Mouse (Mus musculus): Measurements from ENCODE around the gene Rab35. TPM values are rescaled to one million over a fixed set of nuclear protein-coding genes. Genes with fewer than 3 reads are reported as not detected.

Rab35 gene
- total RNA-seq, 1 experiment from 2014 or later = 35.1 TPM

DNA sequence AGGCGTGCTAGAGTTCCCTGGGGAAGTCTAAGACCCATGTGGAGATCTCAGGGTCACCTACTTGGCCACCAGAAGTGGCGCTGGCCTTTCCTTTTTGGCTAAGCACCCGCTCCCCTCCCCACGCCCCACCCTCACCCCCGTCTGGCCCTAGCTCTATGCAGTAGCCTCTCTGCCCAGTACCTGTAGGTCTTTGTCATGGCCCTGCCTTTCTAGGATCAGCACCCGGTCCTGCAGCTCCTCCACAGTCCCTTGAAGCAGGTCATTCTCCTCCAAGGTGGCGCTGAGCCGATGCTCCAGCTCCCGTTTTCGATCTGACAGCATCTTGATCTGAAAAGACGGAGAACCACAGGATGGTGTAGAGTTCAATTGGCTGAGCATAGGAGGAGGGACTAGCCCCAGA, 38.3 kb downstream of the Rab35 start:
- no peak for ATAC-seq (replicated peaks in 1 of 2; ENCODE audit: insufficient read depth in 1 of 2, low FRiP score in 2 of 2, low TSS enrichment in 1 of 2, low read depth in 1 of 2, poor library complexity in 2 of 2, severe bottlenecking in 2 of 2)

DNA sequence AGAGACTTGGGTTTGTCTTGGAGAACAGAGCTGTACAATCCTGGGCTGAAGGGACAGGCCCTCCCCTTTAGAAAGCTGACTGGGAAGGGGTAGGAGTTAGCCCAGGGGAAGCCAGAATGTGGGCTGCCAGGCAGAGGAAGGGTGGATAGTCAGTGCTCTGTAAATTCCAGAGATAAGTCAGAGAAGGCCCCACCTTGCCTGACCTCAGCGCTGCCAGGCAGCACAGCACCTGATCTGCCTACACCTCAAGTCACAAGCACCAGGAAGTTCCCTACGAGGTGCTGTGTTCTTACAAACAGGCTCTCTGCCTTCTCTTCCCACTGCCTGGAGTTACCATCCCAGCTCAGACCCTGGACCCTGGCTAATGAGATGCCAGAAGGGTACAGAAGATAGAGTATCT, 38.7 kb downstream of the Rab35 start:
- no peak for ATAC-seq (replicated peaks in 1 of 2; ENCODE audit: insufficient read depth in 1 of 2, low FRiP score in 2 of 2, low TSS enrichment in 1 of 2, low read depth in 1 of 2, poor library complexity in 2 of 2, severe bottlenecking in 2 of 2)

GRCm38 (mm10) chr5:115671846-115672245, 40.1 kb downstream of the Rab35 start:
- ATAC-seq (replicated peaks in 1 of 2; ENCODE audit: insufficient read depth in 1 of 2, low FRiP score in 2 of 2, low TSS enrichment in 1 of 2, low read depth in 1 of 2, poor library complexity in 2 of 2, severe bottlenecking in 2 of 2) = no peak

DNA sequence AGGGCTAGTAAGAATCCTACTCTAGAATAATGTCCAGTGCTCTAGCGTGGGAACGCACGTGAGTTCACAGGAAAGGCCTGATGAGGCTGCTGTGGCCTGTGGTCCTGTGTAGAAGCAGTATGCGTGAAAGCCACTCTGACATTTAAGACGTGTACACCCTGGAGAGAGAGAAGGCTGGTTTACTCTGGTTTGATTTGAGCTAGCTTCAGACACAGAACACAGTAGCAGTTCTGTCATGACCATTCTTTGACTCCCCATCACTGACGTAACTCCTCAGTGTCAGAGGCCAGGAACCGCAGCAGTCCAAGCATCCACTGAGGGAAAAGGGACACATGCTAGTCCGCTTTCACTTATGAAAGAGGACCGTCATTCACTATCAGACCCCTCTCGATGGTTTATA, 53.4 kb downstream of the Rab35 start:
- no peak for ATAC-seq (replicated peaks in 1 of 2; ENCODE audit: insufficient read depth in 1 of 2, low FRiP score in 2 of 2, low TSS enrichment in 1 of 2, low read depth in 1 of 2, poor library complexity in 2 of 2, severe bottlenecking in 2 of 2)

GRCm38 (mm10) chr5:115686716-115687115, 55.0 kb downstream of the Rab35 start:
- ATAC-seq (replicated peaks in 1 of 2; ENCODE audit: insufficient read depth in 1 of 2, low FRiP score in 2 of 2, low TSS enrichment in 1 of 2, low read depth in 1 of 2, poor library complexity in 2 of 2, severe bottlenecking in 2 of 2) = no peak

GRCm38 (mm10) chr5:115693271-115693670, 61.6 kb downstream of the Rab35 start:
- ATAC-seq (replicated peaks in 1 of 2; ENCODE audit: insufficient read depth in 1 of 2, low FRiP score in 2 of 2, low TSS enrichment in 1 of 2, low read depth in 1 of 2, poor library complexity in 2 of 2, severe bottlenecking in 2 of 2) = peak in 1 of 2 experiments; percentile 36; a peak in 1 of 4 replicates

DNA sequence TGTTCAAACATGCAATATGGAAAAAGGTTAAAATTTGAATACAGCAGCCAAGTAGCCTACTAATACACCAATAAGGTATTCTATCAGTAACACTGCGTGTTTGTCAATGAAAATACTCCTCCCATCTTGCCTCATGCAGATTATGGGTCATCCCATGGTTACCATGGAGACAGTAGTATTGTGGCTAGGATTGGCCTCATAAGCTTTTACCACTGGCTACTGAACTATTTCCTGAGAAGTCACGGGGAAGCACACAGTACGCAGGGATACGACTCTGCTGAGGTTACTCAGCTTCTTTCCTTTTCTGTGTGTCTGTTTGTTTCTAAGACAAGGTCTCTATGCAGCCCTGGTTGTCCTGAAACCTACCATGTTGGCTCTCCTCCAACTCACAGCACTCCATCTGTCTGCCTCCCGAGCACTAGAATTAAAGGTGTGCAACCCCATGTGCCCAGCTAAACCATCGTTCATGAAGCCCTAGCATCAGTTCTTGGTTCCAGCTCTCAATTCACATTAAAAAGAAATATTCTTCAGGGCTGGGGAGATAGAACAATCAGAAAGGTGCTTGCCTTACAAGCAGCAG, 63.6 kb downstream of the Rab35 start:
- peak; percentile 21 to 32; a peak in 2 of 4 replicates for ATAC-seq (replicated peaks in 1 of 2; ENCODE audit: insufficient read depth in 1 of 2, low FRiP score in 2 of 2, low TSS enrichment in 1 of 2, low read depth in 1 of 2, poor library complexity in 2 of 2, severe bottlenecking in 2 of 2)

DNA sequence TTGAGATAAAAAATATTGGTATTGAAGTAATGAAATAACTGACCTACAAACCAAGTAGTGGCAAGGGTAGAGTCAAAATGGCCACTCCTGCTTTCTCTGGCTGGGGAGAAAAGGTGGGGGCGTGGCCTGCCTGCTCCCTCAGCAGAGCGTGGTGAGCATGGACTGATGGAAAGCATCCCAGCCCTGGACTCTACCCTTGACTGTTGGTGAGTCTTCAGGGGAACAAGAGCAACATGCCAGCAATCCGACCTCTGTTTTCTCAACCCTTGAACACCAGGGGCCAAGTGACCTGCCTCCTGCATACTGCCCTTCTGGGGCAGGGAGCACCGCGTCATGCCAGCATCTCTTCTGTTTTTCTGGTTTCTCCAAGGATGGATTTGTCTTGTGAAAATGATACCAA, 65.1 kb downstream of the Rab35 start:
- no peak for ATAC-seq (replicated peaks in 1 of 2; ENCODE audit: insufficient read depth in 1 of 2, low FRiP score in 2 of 2, low TSS enrichment in 1 of 2, low read depth in 1 of 2, poor library complexity in 2 of 2, severe bottlenecking in 2 of 2)

Other genes with a start within 250 kb of the Rab35 start
- not detected in 2 replicates for gene Msi1, start 202.3 kb upstream of the Rab35 start, total RNA-seq (2017)
- not detected in 2 replicates for gene Pla2g1b, start 165.6 kb upstream of the Rab35 start, total RNA-seq (2017)
- 6.0 and 10.4 TPM in 2 replicates for gene Sirt4, start 147.2 kb upstream of the Rab35 start, total RNA-seq (2017)
- gene Pxn, start 125.2 kb upstream of the Rab35 start, total RNA-seq (2017) = 57.2 and 118 TPM in 2 replicates
- gene Rplp0, start 72.4 kb upstream of the Rab35 start, total RNA-seq (2017) = 1,280 and 1,726 TPM in 2 replicates
- gene Gcn1l1, start 66.7 kb upstream of the Rab35 start, total RNA-seq (2017) = 31.4 and 34.5 TPM in 2 replicates
- 8.8 and 13.3 TPM in 2 replicates for gene Bicdl1, start 99.7 kb downstream of the Rab35 start, total RNA-seq (2017)
- gene Cit, start 213.4 kb downstream of the Rab35 start, total RNA-seq (2017) = 30.9 and 36.9 TPM in 2 replicates

All from hematopoietic stem cell, adult 5-6 weeks (primary cell).